ENCODE assay signal across 7 mouse cellular contexts in genomic region chr2:19519768-19520167, GRCm38 (mm10). TPM values are rescaled to one million over a fixed set of nuclear protein-coding genes. Genes with fewer than 3 reads are reported as not detected.
DNase-seq lines count a peak whose midpoint lies in the region; TF ChIP-seq lines count a peak whose summit lies in the region.

No protein-coding gene starts in this region.

- H3K9ac ChIP-seq in ES-E14 (ENCODE audit: insufficient read depth, low read depth, low read length, poor library complexity, severe bottlenecking): no peak overlapping the region

- peaks cover 0 to 2% of the 10 kb centered on the region in 2 experiments; a peak in 1 of 4 replicates for H3K4me1 ChIP-seq in ES-E14 (ENCODE audit: control insufficient read depth in 2 of 2, insufficient read depth in 2 of 2, low read length in 2 of 2, poor library complexity in 1 of 2)

- peak; percentile 54 for DNase-seq in ES-E14 (ENCODE audit: low read depth, low spot score)
- DNase-seq in adrenal gland, adult 18-20 months (ENCODE audit: low spot score in 2 of 2): peak; percentile 23 to 48
- peak; percentile 81 for DNase-seq in embryo, embryonic 10 days (ENCODE audit: low spot score)
- peak; percentile 19 to 48 for DNase-seq in gastrocnemius, postnatal 4 days (ENCODE audit: low spot score in 2 of 2)
- DNase-seq in kidney, postnatal 14 days: peak; percentile 79
- peak; percentile 5 to 31 for DNase-seq in lung, adult 18-20 months
- DNase-seq in ovary, postnatal 14 days (ENCODE audit: low spot score): peak; percentile 46

- H3K9me3 ChIP-seq in ES-E14 (ENCODE audit: control insufficient read depth, insufficient read depth, low read depth, low read length): no peaks in the 10 kb centered on the region

- no peak overlapping the region for H3K4me3 ChIP-seq in ES-E14 (ENCODE audit: insufficient read depth in 1 of 2, low read depth in 1 of 2, low read length in 2 of 2, poor library complexity in 1 of 2, severe bottlenecking in 1 of 2)

- in situ Hi-C loops in ES-E14 (cut with MboI; ENCODE audit: low sequenced_read_pairs in 2 of 2, unreplicated experiment in 2 of 2): loop anchor here in 1 of 2 experiments (25.0 kb wide), 1 partner anchor 368 kb away; no protein-coding TSS in a partner anchor

- H3K27ac ChIP-seq in ES-E14 (ENCODE audit: insufficient read depth, low read depth, low read length, poor library complexity, severe bottlenecking): no peak overlapping the region

- no peaks in the 10 kb centered on the region for H3K36me3 ChIP-seq in ES-E14 (ENCODE audit: control insufficient read depth, insufficient read depth, low read length, poor library complexity, severe bottlenecking)

TF ChIP-seq in ES-E14, 5 proteins besides CTCF, POLR2A, EP300 and RAD21:
- TF ChIP-seq ZC3H11A (IDR thresholded peaks at IDR 0.05; ENCODE audit: borderline replicate concordance, low read depth, low read length): peak; percentile 48; the same call in 1 of the 2 replicates
- TF ChIP-seq HCFC1 (IDR thresholded peaks at IDR 0.05; ENCODE audit: borderline replicate concordance, insufficient read depth, low read length): no peak
- no peak for TF ChIP-seq MAFK (IDR thresholded peaks at IDR 0.05; ENCODE audit: insufficient read depth, low read depth, low read length)

RNA-seq across cellular contexts. Expression of gene 4921504E06Rik, which starts 33.9 kb away (rescaled TPM):
- not detected in 2 replicates for total RNA-seq in ES-E14 (2012; rRNA removed)
- total RNA-seq in adrenal gland, adult 18-20 months (2021): not detected
- total RNA-seq in gastrocnemius, postnatal 4 days (2021): not detected

Comparison
In these comparisons a context has a peak if more than half of its experiments do, and no peak if none do; other contexts are left out.
1. DNase-seq: peak in every context shown above with its lines; median percentile 81 in embryo, embryonic 10 days; 79 in kidney, postnatal 14 days; 54 in ES-E14; 46 in ovary, postnatal 14 days; 36 in adrenal gland, adult 18-20 months; 34 in gastrocnemius, postnatal 4 days; 18 in lung, adult 18-20 months.